23 mouse cellular contexts compared by ENCODE assay signal in genomic region chr4:105262358-105262757, GRCm38 (mm10).
DNase-seq lines count a peak whose midpoint lies in the region; ATAC-seq and TF ChIP-seq lines count a peak whose summit lies in the region.
"Had no signal": no experiment of that assay in that cellular context is flagged by ENCODE, and none has a peak within 500 bp of the region (broad histone marks: within the 10 kb centered on the region; RNA-seq: fewer than 3 reads in every experiment).

No protein-coding gene starts in this region.

- DNase-seq in adrenal gland, adult (ENCODE audit: inconsistent age in 2 of 2, low spot score in 1 of 2), result peak; percentile 35 to 60
- no peak for DNase-seq in adrenal gland, postnatal 14 days
- DNase-seq in heart, adult 9 months (ENCODE audit: low spot score in 2 of 2), result peak; percentile 25 to 45
- no peak for DNase-seq in liver, postnatal 0 days
- no peak for DNase-seq in liver, embryonic 11.5 days (ENCODE audit: low spot score)
- no peak for DNase-seq in limb, embryonic 10.5 days (ENCODE audit: low spot score)
- DNase-seq in spleen, postnatal 4 days (ENCODE audit: low spot score in 2 of 2), result no peak
- DNase-seq: adrenal gland, postnatal 36 days; cerebellum, adult 11 months; cerebellum, postnatal 10 days; gastrocnemius, postnatal 36 days; lung, postnatal 36 days; thymus, postnatal 14 days had no signal

- H3K4me2 ChIP-seq in heart, embryonic 12.5 days, result no peak overlapping the region
- no peak overlapping the region for H3K4me2 ChIP-seq in liver, postnatal 0 days (ENCODE audit: low read depth, low read length)
- no peak overlapping the region for H3K4me2 ChIP-seq in liver, embryonic 11.5 days
- H3K4me2 ChIP-seq: heart, embryonic 11.5 days; hindbrain, embryonic 13.5 days; limb, embryonic 15.5 days; lung, embryonic 15.5 days; midbrain, embryonic 13.5 days had no signal

- H3K36me3 ChIP-seq in heart, embryonic 12.5 days, result no peaks in the 10 kb centered on the region
- H3K36me3 ChIP-seq in liver, postnatal 0 days (replicated peaks; ENCODE audit: insufficient read depth, low read length), result no peaks in the 10 kb centered on the region
- no peaks in the 10 kb centered on the region for H3K36me3 ChIP-seq in liver, embryonic 11.5 days (ENCODE audit: control insufficient read depth, insufficient read depth, low read length)
- H3K36me3 ChIP-seq in limb, embryonic 10.5 days, result no peaks in the 10 kb centered on the region
- H3K36me3 ChIP-seq: forebrain, embryonic 10.5 days; hindbrain, embryonic 13.5 days; limb, embryonic 15.5 days; lung, embryonic 15.5 days; midbrain, embryonic 13.5 days had no signal

- no peak overlapping the region for H3K9ac ChIP-seq in heart, embryonic 12.5 days
- no peak overlapping the region for H3K9ac ChIP-seq in liver, postnatal 0 days (replicated peaks)
- H3K9ac ChIP-seq in liver, embryonic 11.5 days (ENCODE audit: low read depth, low read length), result no peak overlapping the region
- H3K9ac ChIP-seq: hindbrain, embryonic 13.5 days; limb, embryonic 15.5 days; lung, embryonic 15.5 days; midbrain, embryonic 13.5 days had no signal

- no peak overlapping the region for H3K27ac ChIP-seq in heart, embryonic 12.5 days (ENCODE audit: poor library complexity, severe bottlenecking)
- no peak overlapping the region for H3K27ac ChIP-seq in liver, postnatal 0 days (ENCODE audit: low read depth)
- no peak overlapping the region for H3K27ac ChIP-seq in liver, embryonic 11.5 days (ENCODE audit: low read depth, low read length)
- 0 out of 2 replicates have a peak overlapping the region, but pooled peaks have one; percentile 58 for H3K27ac ChIP-seq in limb, embryonic 10.5 days
- H3K27ac ChIP-seq: forebrain, embryonic 10.5 days; hindbrain, embryonic 13.5 days; limb, embryonic 15.5 days; lung, embryonic 15.5 days; midbrain, embryonic 13.5 days had no signal

- ATAC-seq in heart, embryonic 12.5 days (ENCODE audit: insufficient number of reproducible peaks, low FRiP score), result no peak
- no peak for ATAC-seq in liver, postnatal 0 days
- ATAC-seq in liver, embryonic 11.5 days (replicated peaks; ENCODE audit: low FRiP score), result no peak
- ATAC-seq: activated CD4-positive, CD25-positive, alpha-beta regulatory T cell, adult 4 months; forebrain, embryonic 16.5 days; midbrain, embryonic 13.5 days had no signal

- H3K27me3 ChIP-seq in heart, embryonic 12.5 days (replicated peaks), result peaks cover 4% of the 10 kb centered on the region
- no peaks in the 10 kb centered on the region for H3K27me3 ChIP-seq in liver, postnatal 0 days (ENCODE audit: insufficient read depth, low read length)
- H3K27me3 ChIP-seq in liver, embryonic 11.5 days (replicated peaks; ENCODE audit: control insufficient read depth, insufficient read depth, low read length), result no peaks in the 10 kb centered on the region
- no peaks in the 10 kb centered on the region for H3K27me3 ChIP-seq in limb, embryonic 10.5 days (ENCODE audit: low read depth, poor library complexity, severe bottlenecking)
- H3K27me3 ChIP-seq: hindbrain, embryonic 13.5 days; limb, embryonic 15.5 days; lung, embryonic 15.5 days; midbrain, embryonic 13.5 days had no signal

- TF ChIP-seq CTCF in liver, postnatal 0 days (IDR thresholded peaks at IDR 0.05; ENCODE audit: low read depth), result no peak

- H3K4me1 ChIP-seq in heart, embryonic 12.5 days (replicated peaks), result peaks cover 18% of the 10 kb centered on the region; the same call in 1 of the 2 replicates
- peaks cover 8% of the 10 kb centered on the region for H3K4me1 ChIP-seq in liver, postnatal 0 days (ENCODE audit: insufficient read depth)
- H3K4me1 ChIP-seq in liver, embryonic 11.5 days (replicated peaks; ENCODE audit: control insufficient read depth, insufficient read depth, low read length), result peaks cover 10% of the 10 kb centered on the region; the same call in 1 of the 2 replicates
- peaks cover 38% of the 10 kb centered on the region for H3K4me1 ChIP-seq in limb, embryonic 10.5 days
- H3K4me1 ChIP-seq: hindbrain, embryonic 13.5 days; midbrain, embryonic 13.5 days had no signal

- 68% methylated on average over 12 of the region's 12 CpGs for WGBS in heart, embryonic 12.5 days
- WGBS in liver, postnatal 0 days (ENCODE audit: insufficient replicate concordance), result 79% methylated on average over 12 of the region's 12 CpGs
- 75% methylated on average over 12 of the region's 12 CpGs for WGBS in liver, embryonic 11.5 days
- WGBS in limb, embryonic 10.5 days, result 86% methylated on average over 12 of the region's 12 CpGs

- peak; percentile 73 for TF ChIP-seq EP300 in liver, postnatal 0 days (IDR thresholded peaks at IDR 0.05; ENCODE audit: low read depth)

- H3K9me3 ChIP-seq in heart, embryonic 12.5 days (replicated peaks), result no peaks in the 10 kb centered on the region
- H3K9me3 ChIP-seq in liver, postnatal 0 days (ENCODE audit: low read length), result no peaks in the 10 kb centered on the region
- H3K9me3 ChIP-seq in liver, embryonic 11.5 days (ENCODE audit: control insufficient read depth, low read length), result no peaks in the 10 kb centered on the region
- H3K9me3 ChIP-seq in limb, embryonic 10.5 days (replicated peaks), result no peaks in the 10 kb centered on the region
- H3K9me3 ChIP-seq: forebrain, embryonic 10.5 days; hindbrain, embryonic 13.5 days; limb, embryonic 15.5 days; lung, embryonic 15.5 days; midbrain, embryonic 13.5 days had no signal

- no peak overlapping the region for H3K4me3 ChIP-seq in heart, embryonic 12.5 days
- no peak overlapping the region for H3K4me3 ChIP-seq in liver, postnatal 0 days (ENCODE audit: low read depth, low read length)
- no peak overlapping the region for H3K4me3 ChIP-seq in liver, embryonic 11.5 days (ENCODE audit: low read depth, low read length)
- no peak overlapping the region for H3K4me3 ChIP-seq in limb, embryonic 10.5 days
- H3K4me3 ChIP-seq: forebrain, embryonic 10.5 days; hindbrain, embryonic 13.5 days; limb, embryonic 15.5 days; lung, embryonic 15.5 days; megakaryocyte, embryonic 14.5 days; midbrain, embryonic 13.5 days had no signal

Comparison
In these comparisons a context has a peak if more than half of its experiments do, and no peak if none do; other contexts are left out.
1. DNase-seq: peak in adrenal gland, adult (2 of 2) and heart, adult 9 months (2 of 2); none in adrenal gland, postnatal 14 days (single experiment), liver, postnatal 0 days (single experiment), liver, embryonic 11.5 days (single experiment), limb, embryonic 10.5 days (single experiment) and spleen, postnatal 4 days (0 of 2).